Mouse (Mus musculus) liver, postnatal 0 days (tissue): ENCODE measurements around the gene Adar. TPM values are rescaled to one million over a fixed set of nuclear protein-coding genes. Genes with fewer than 3 reads are reported as not detected.

Source experiments
- ATAC-seq: fragments of 200-750 bp; cut with Nextera tagmentation; 2 replicates; pipeline ENCODE4 v1.8.0; 2017; ENCODE audit warnings: mild to moderate bottlenecking, moderate library complexity
- DNase-seq: peaks from one replicate; pipeline ENCODE4 v3.0.0-alpha.2; 2016
- H3K27ac ChIP-seq: fragments of 300-500 bp; sonication (generic); 2 replicates; pipeline ENCODE4 v1.5.1; 2014; ENCODE audit warnings: antibody characterized with exemption, moderate library complexity, mild to moderate bottlenecking, low read depth
- H3K27me3 ChIP-seq: fragments of 300-500 bp; sonication (generic); 2 replicates; pipeline ENCODE4 v1.6.1; 2014; ENCODE audit warnings: low read length, control low read depth, mixed read lengths; ENCODE audit not compliant: insufficient read depth
- H3K36me3 ChIP-seq: fragments of 300-500 bp; sonication (generic); replicated peaks from 2 replicates; pipeline ENCODE4 v1.6.1; 2014; ENCODE audit warnings: mild to moderate bottlenecking, control low read depth, low read length, moderate library complexity, mixed read lengths; ENCODE audit not compliant: insufficient read depth
- H3K4me1 ChIP-seq: fragments of 300-500 bp; sonication (generic); 2 replicates; pipeline ENCODE4 v1.6.1; 2014; ENCODE audit warnings: antibody characterized with exemption, mild to moderate bottlenecking, control low read depth; ENCODE audit not compliant: insufficient read depth
- H3K4me2 ChIP-seq: fragments of 300-500 bp; sonication (generic); 2 replicates; pipeline ENCODE4 v1.6.1; 2014; ENCODE audit warnings: low read depth, mild to moderate bottlenecking, low read length, moderate library complexity, mixed read lengths
- H3K4me3 ChIP-seq: fragments of 300-500 bp; sonication (generic); 2 replicates; pipeline ENCODE4 v1.5.1; 2014; ENCODE audit warnings: low read depth, low read length
- H3K9ac ChIP-seq: fragments of 300-500 bp; sonication (generic); replicated peaks from 2 replicates; pipeline ENCODE4 v1.6.1; 2014; ENCODE audit warnings: mild to moderate bottlenecking, moderate library complexity
- H3K9me3 ChIP-seq: fragments of 300-500 bp; sonication (generic); 2 replicates; pipeline ENCODE4 v1.6.1; 2016; ENCODE audit warnings: mild to moderate bottlenecking, control low read depth, low read length, mixed read lengths
- CTCF ChIP-seq: sonication (generic); IDR thresholded peaks from 2 replicates; pipeline ENCODE4 v1.5.1; 2016; ENCODE audit warnings: antibody characterized with exemption, low read depth
- EP300 ChIP-seq: IDR thresholded peaks from 2 replicates; pipeline ENCODE4 v1.6.1; 2016; ENCODE audit warnings: antibody characterized with exemption, low read depth, mild to moderate bottlenecking
- WGBS: fragments of 180-500 bp; shearing (Covaris S2); extraction: QIAGEN DNeasy Blood & Tissue Kit; methylation state at CpG from one replicate; pipeline ENCODE4 v1.1.7; 2014; ENCODE audit not compliant: insufficient replicate concordance; 5-methylcytosine and 5-hydroxymethylcytosine counted together
- polyA plus RNA-seq: library from polyadenylated mRNA; unstranded; fragments of >200 nt; fragmentation: Nextera tagmentation; extraction: Ambion mirVana; gene quantifications from 2 replicates; pipeline ENCODE4 v1.2.1, GENCODE M21; 2015

Gene Adar
- polyA plus RNA-seq, 1 experiment from 2014 or later = 5.3 TPM

GRCm38 (mm10) chr3:89704064-89704463 is 10.8 kb upstream of the Adar start:
- Histone ChIP-seq H3K27ac (no peak overlapping the region), H3K27me3 (no peaks in the 10 kb centered on the region), H3K36me3 (no peaks in the 10 kb centered on the region), H3K4me3 (no peak overlapping the region), H3K4me1 (no peaks in the 10 kb centered on the region), H3K9me3 (no peaks in the 10 kb centered on the region), H3K9ac (no peak overlapping the region), H3K4me2 (no peak overlapping the region)
- no peak for ATAC-seq
- TF ChIP-seq CTCF = no peak
- TF ChIP-seq EP300 = no peak
- 71% methylated on average over 6 of the region's 6 CpGs for WGBS
- DNase-seq = no peak

- Histone ChIP-seq H3K4me1 (peaks cover 12% of the 10 kb centered on the region; the same call in 1 of the 2 replicates), H3K9ac (peak overlapping the region; percentile 61), H3K4me3 (peak overlapping the region; percentile 66), H3K36me3 (no peaks in the 10 kb centered on the region), H3K27ac (no peak overlapping the region), H3K4me2 (peak overlapping the region; percentile 98), H3K27me3 (no peaks in the 10 kb centered on the region), H3K9me3 (no peaks in the 10 kb centered on the region)
- 4% methylated on average over 41 of the region's 59 CpGs for WGBS
- DNase-seq = peak; percentile 52
- ATAC-seq = peak; percentile 70
- TF ChIP-seq EP300 = no peak
- no peak for TF ChIP-seq CTCF
Observed at GRCm38 (mm10) chr3:89715207-89715966, 565 bp downstream of the Adar start.

GRCm38 (mm10) chr3:89715967-89716256 is 1.1 kb downstream of the Adar start:
- no peak overlapping the region for H3K27ac ChIP-seq
- H3K27me3 ChIP-seq = no peaks in the 10 kb centered on the region
- ATAC-seq = no peak
- no peak for TF ChIP-seq EP300
- no peak for TF ChIP-seq CTCF
- peak overlapping the region; percentile 61; the same call in 1 of the 2 replicates for H3K9ac ChIP-seq
- DNase-seq = no peak
- peak overlapping the region; percentile 98 for H3K4me2 ChIP-seq
- peaks cover 12% of the 10 kb centered on the region; the same call in 1 of the 2 replicates for H3K4me1 ChIP-seq
- no peaks in the 10 kb centered on the region for H3K36me3 ChIP-seq
- no peak overlapping the region for H3K4me3 ChIP-seq
- no peaks in the 10 kb centered on the region for H3K9me3 ChIP-seq
- WGBS = 55% methylated on average over 6 of the region's 6 CpGs

GRCm38 (mm10) chr3:89722032-89722431 is 7.2 kb downstream of the Adar start:
- TF ChIP-seq CTCF = no peak
- TF ChIP-seq EP300 = no peak
- Histone ChIP-seq H3K4me3 (no peak overlapping the region), H3K9ac (no peak overlapping the region), H3K27ac (no peak overlapping the region), H3K36me3 (no peaks in the 10 kb centered on the region), H3K9me3 (no peaks in the 10 kb centered on the region), H3K27me3 (no peaks in the 10 kb centered on the region), H3K4me2 (no peak overlapping the region), H3K4me1 (no peaks in the 10 kb centered on the region)
- DNase-seq (no peak), ATAC-seq (no peak)

- no peak for DNase-seq
- WGBS = 74% methylated on average over 7 of the region's 7 CpGs
Observed at GRCm38 (mm10) chr3:89723400-89724084, 8.7 kb downstream of the Adar start.

GRCm38 (mm10) chr3:89727028-89727427 is 12.2 kb downstream of the Adar start:
- H3K9me3 ChIP-seq = no peaks in the 10 kb centered on the region
- TF ChIP-seq CTCF (peak; percentile 83), EP300 (no peak)
- no peaks in the 10 kb centered on the region for H3K27me3 ChIP-seq
- 10% methylated on average over 4 of the region's 4 CpGs for WGBS
- no peak for ATAC-seq
- peaks cover 17% of the 10 kb centered on the region for H3K4me1 ChIP-seq
- H3K9ac ChIP-seq = no peak overlapping the region
- no peak overlapping the region for H3K4me2 ChIP-seq
- DNase-seq = peak; percentile 70
- no peak overlapping the region for H3K4me3 ChIP-seq
- no peaks in the 10 kb centered on the region for H3K36me3 ChIP-seq
- H3K27ac ChIP-seq = no peak overlapping the region

More at GRCm38 (mm10) chr3:89723400-89724084, 8.7 kb downstream of the Adar start:
- Histone ChIP-seq H3K4me2 (no peak overlapping the region), H3K36me3 (no peaks in the 10 kb centered on the region), H3K9me3 (no peaks in the 10 kb centered on the region), H3K27me3 (no peaks in the 10 kb centered on the region), H3K4me3 (no peak overlapping the region), H3K27ac (no peak overlapping the region), H3K9ac (no peak overlapping the region), H3K4me1 (no peaks in the 10 kb centered on the region)
- ATAC-seq = no peak
- TF ChIP-seq EP300 = no peak
- no peak for TF ChIP-seq CTCF
